Mouse (Mus musculus) mouse trophoblast stem cell (cell line): ENCODE measurements around the gene Isg15.
"Not testable (repeated sequence)": the region's sequence is repeated elsewhere in the genome, so short reads cannot be mapped to it uniquely, and the experiment has no call there.

Experiments used
- in situ Hi-C, 2 experiments: fragments of 300-500 bp; cut with MseI, MboI; formaldehyde crosslinking; loops; 2 replicates in 1 of 2; 3 replicates in 1 of 2; pipeline ENCODE4 v1.15.1; 2025

Isg15 gene

DNA sequence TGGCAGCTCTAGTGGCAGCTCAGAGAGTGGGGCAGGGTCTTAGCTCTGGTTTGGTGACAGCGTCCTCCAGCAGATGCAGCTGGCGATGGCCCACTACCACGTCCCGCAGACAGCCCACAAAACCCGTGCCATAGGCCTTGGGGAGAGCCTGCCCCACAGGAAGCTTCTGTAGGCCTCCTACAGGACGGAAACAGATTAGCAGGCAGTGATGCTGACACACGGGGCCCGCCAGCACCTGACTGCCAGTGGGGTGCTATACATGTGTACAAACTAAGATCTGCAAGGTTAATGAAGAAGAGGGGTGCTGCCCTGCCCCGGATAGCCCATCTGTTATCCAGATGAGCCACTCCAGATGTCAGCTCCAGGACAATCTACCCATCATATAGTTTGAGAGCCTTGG, 34.1 kb downstream of the Isg15 start:
- in situ Hi-C loops: no loop called here

DNA sequence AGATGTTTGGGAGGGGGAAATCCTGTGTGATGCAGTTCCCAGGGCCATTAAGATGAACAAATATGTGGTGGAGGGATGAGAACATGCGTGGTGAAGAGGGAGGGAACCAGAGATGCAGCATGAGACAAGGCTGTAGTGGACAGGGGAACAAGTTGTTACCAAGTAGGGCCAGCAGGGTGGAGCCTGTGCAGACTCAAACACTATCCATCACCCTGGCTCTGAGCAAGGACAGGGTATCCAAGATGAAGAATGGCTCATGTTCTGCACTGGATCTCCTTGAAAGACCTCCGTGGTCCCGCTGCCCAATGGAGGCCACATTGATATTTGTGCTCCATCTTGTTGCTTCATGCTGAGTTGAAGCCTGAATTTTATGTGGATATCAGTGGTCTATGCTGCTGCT, 45.8 kb downstream of the Isg15 start:
- in situ Hi-C loops: no loop called here

DNA sequence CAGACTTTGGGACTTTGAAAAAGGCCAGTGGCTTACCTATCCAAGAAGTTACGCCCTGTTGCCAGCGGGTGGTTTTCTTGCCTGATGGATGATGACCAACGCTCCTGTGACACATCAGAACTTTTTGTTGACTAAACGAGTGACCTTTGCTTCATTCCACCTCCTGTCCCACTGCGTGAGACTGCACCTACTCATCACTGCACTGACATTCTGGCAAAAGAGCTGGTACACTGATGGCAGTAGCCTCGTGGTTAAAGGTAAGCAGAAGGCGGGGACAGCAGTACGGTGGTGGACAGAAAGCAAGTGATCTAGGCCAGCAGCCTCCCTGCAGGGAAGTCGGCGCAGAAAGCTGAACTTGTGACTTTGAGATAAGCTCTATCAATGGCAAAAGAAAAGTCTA, 49.7 kb downstream of the Isg15 start:
- in situ Hi-C loops: not testable (repeated sequence)
